Mouse (Mus musculus) forebrain, embryonic 11.5 days (tissue): Measurements from ENCODE around the gene Relb. TPM values are rescaled to one million over a fixed set of nuclear protein-coding genes. Genes with fewer than 3 reads are reported as not detected.

Source experiments
- ATAC-seq: fragments of 200-750 bp; cut with Nextera tagmentation; replicated peaks from 2 replicates; pipeline ENCODE4 v1.8.0; 2017; ENCODE audit warnings: moderate TSS enrichment; ENCODE audit not compliant: low FRiP score
- DNase-seq: peaks from one replicate; pipeline ENCODE4 v3.0.0-alpha.2; 2017; ENCODE audit warnings: low spot score
- H3K27ac ChIP-seq: fragments of 300-500 bp; sonication (generic); 2 replicates; pipeline ENCODE4 v1.5.1; 2014; ENCODE audit warnings: low read depth, low read length
- H3K27me3 ChIP-seq: fragments of 300-500 bp; sonication (generic); 2 replicates; pipeline ENCODE4 v1.6.1; 2014; ENCODE audit warnings: mild to moderate bottlenecking, low read length, mixed read lengths; ENCODE audit not compliant: control insufficient read depth, insufficient read depth
- H3K36me3 ChIP-seq: fragments of 300-500 bp; sonication (generic); 2 replicates; pipeline ENCODE4 v1.6.1; 2014; ENCODE audit warnings: mild to moderate bottlenecking, low read length, moderate library complexity, mixed read lengths; ENCODE audit not compliant: control insufficient read depth, insufficient read depth
- H3K4me1 ChIP-seq: fragments of 300-500 bp; sonication (generic); replicated peaks from 2 replicates; pipeline ENCODE4 v1.6.1; 2014; ENCODE audit warnings: low read length, mixed read lengths; ENCODE audit not compliant: control insufficient read depth, insufficient read depth
- H3K4me2 ChIP-seq: fragments of 300-500 bp; sonication (generic); 2 replicates; pipeline ENCODE4 v1.6.1; 2014; ENCODE audit warnings: low read depth, mild to moderate bottlenecking, low read length, moderate library complexity, mixed read lengths; ENCODE audit not compliant: severe bottlenecking
- H3K4me3 ChIP-seq: fragments of 300-500 bp; sonication (generic); 2 replicates; pipeline ENCODE4 v1.5.1; 2014; ENCODE audit warnings: low read depth, low read length
- H3K9ac ChIP-seq: fragments of 300-500 bp; sonication (generic); 2 replicates; pipeline ENCODE4 v1.6.1; 2014; ENCODE audit warnings: low read length
- H3K9me3 ChIP-seq: fragments of 300-500 bp; sonication (generic); 2 replicates; pipeline ENCODE4 v1.6.1; 2016; ENCODE audit warnings: low read length, mixed read lengths; ENCODE audit not compliant: control insufficient read depth
- WGBS: fragments of 180-500 bp; shearing (Covaris S2); extraction: QIAGEN DNeasy Blood & Tissue Kit; methylation state at CpG from one replicate; pipeline ENCODE4 v1.1.7; 2014; 5-methylcytosine and 5-hydroxymethylcytosine counted together
- polyA plus RNA-seq: library from polyadenylated mRNA; unstranded; fragments of >200 nt; fragmentation: Nextera tagmentation; extraction: Ambion mirVana; gene quantifications from 2 replicates; pipeline ENCODE4 v1.2.1, GENCODE M21; 2014

Relb gene
- polyA plus RNA-seq, 1 experiment from 2014 or later: 3.7 TPM

GRCm38 (mm10) chr7:19627721-19628120 lies 1.5 kb downstream of the Relb start:
- no peaks in the 10 kb centered on the region for H3K27me3 ChIP-seq
- DNase-seq (no peak), ATAC-seq (no peak)
- no peak overlapping the region for H3K27ac ChIP-seq
- WGBS: 71% methylated on average over 3 of the region's 3 CpGs
- no peak overlapping the region for H3K4me3 ChIP-seq
- H3K36me3 ChIP-seq: 0 out of 2 replicates have a peak, but pooled peaks cover under 1% of the 10 kb centered on the region
- peak overlapping the region; percentile 97; the same call in 1 of the 2 replicates for H3K4me2 ChIP-seq
- no peak overlapping the region for H3K9ac ChIP-seq
- H3K4me1 ChIP-seq: no peaks in the 10 kb centered on the region
- H3K9me3 ChIP-seq: no peaks in the 10 kb centered on the region

- no peak overlapping the region for H3K9ac ChIP-seq
- H3K4me3 ChIP-seq: no peak overlapping the region
- H3K4me2 ChIP-seq: no peak overlapping the region
- DNase-seq (no peak), ATAC-seq (no peak)
- H3K27ac ChIP-seq: no peak overlapping the region
- no peaks in the 10 kb centered on the region for H3K36me3 ChIP-seq
- H3K27me3 ChIP-seq: no peaks in the 10 kb centered on the region
- WGBS: 70% methylated on average over 2 of the region's 2 CpGs
- peaks cover 5% of the 10 kb centered on the region; the same call in 1 of the 2 replicates for H3K4me1 ChIP-seq
- no peaks in the 10 kb centered on the region for H3K9me3 ChIP-seq
Observed at GRCm38 (mm10) chr7:19623433-19623832, 5.8 kb downstream of the Relb start.

GRCm38 (mm10) chr7:19622241-19622640 lies 7.0 kb downstream of the Relb start:
- no peak overlapping the region for H3K27ac ChIP-seq
- ATAC-seq (no peak), DNase-seq (no peak)
- H3K36me3 ChIP-seq: no peaks in the 10 kb centered on the region
- no peak overlapping the region for H3K4me3 ChIP-seq
- no peaks in the 10 kb centered on the region for H3K9me3 ChIP-seq
- WGBS: 48% methylated on average over 6 of the region's 6 CpGs
- H3K4me1 ChIP-seq: peaks cover 5% of the 10 kb centered on the region; the same call in 1 of the 2 replicates
- no peak overlapping the region for H3K9ac ChIP-seq
- H3K27me3 ChIP-seq: no peaks in the 10 kb centered on the region
- H3K4me2 ChIP-seq: no peak overlapping the region

- H3K4me3 ChIP-seq: no peak overlapping the region
- DNase-seq: no peak
- ATAC-seq: no peak
- no peaks in the 10 kb centered on the region for H3K27me3 ChIP-seq
- WGBS: 90% methylated on average over 7 of the region's 7 CpGs
- H3K4me1 ChIP-seq: peaks cover 5% of the 10 kb centered on the region; the same call in 1 of the 2 replicates
- no peak overlapping the region for H3K9ac ChIP-seq
- no peaks in the 10 kb centered on the region for H3K36me3 ChIP-seq
- H3K4me2 ChIP-seq: no peak overlapping the region
- no peak overlapping the region for H3K27ac ChIP-seq
- H3K9me3 ChIP-seq: no peaks in the 10 kb centered on the region
Observed at GRCm38 (mm10) chr7:19620811-19621210, 8.4 kb downstream of the Relb start.

- whole genome bisulfite sequencing: 7% methylated on average over 35 of the region's 35 CpGs
- ATAC-seq: peak; percentile 85
- Histone ChIP-seq H3K36me3 (no peaks in the 10 kb centered on the region), H3K4me3 (peak overlapping the region; percentile 26), H3K4me2 (peak overlapping the region; percentile 54), H3K27ac (no peak overlapping the region), H3K9ac (peak overlapping the region; percentile 52), H3K9me3 (no peaks in the 10 kb centered on the region), H3K4me1 (peaks cover 5% of the 10 kb centered on the region; the same call in 1 of the 2 replicates), H3K27me3 (no peaks in the 10 kb centered on the region)
- DNase-seq: peak; percentile 83
Observed at GRCm38 (mm10) chr7:19619004-19619801, 10.0 kb downstream of the Relb start.

GRCm38 (mm10) chr7:19615036-19615577 lies 14.1 kb downstream of the Relb start:
- H3K4me1 ChIP-seq: peaks cover 5% of the 10 kb centered on the region; the same call in 1 of the 2 replicates
- 92% methylated on average over 12 of the region's 12 CpGs for WGBS
- no peak for ATAC-seq
- H3K27me3 ChIP-seq: no peaks in the 10 kb centered on the region
- no peak overlapping the region for H3K9ac ChIP-seq
- H3K4me2 ChIP-seq: no peak overlapping the region
- H3K27ac ChIP-seq: no peak overlapping the region
- H3K36me3 ChIP-seq: no peaks in the 10 kb centered on the region
- no peaks in the 10 kb centered on the region for H3K9me3 ChIP-seq
- no peak overlapping the region for H3K4me3 ChIP-seq
- no peak for DNase-seq

- WGBS: 74% methylated on average over 5 of the region's 5 CpGs
- ATAC-seq (no peak), DNase-seq (no peak)
- Histone ChIP-seq H3K9ac (no peak overlapping the region), H3K36me3 (no peaks in the 10 kb centered on the region), H3K4me3 (no peak overlapping the region), H3K4me1 (no peaks in the 10 kb centered on the region), H3K27ac (no peak overlapping the region), H3K9me3 (no peaks in the 10 kb centered on the region), H3K27me3 (no peaks in the 10 kb centered on the region), H3K4me2 (no peak overlapping the region)
Observed at GRCm38 (mm10) chr7:19610969-19611368, 18.3 kb downstream of the Relb start.

- no peak overlapping the region for H3K27ac ChIP-seq
- H3K4me1 ChIP-seq: no peaks in the 10 kb centered on the region
- no peak overlapping the region for H3K4me3 ChIP-seq
- 88% methylated on average over 12 of the region's 12 CpGs for WGBS
- no peaks in the 10 kb centered on the region for H3K27me3 ChIP-seq
- no peak overlapping the region for H3K9ac ChIP-seq
- H3K9me3 ChIP-seq: no peaks in the 10 kb centered on the region
- no peak overlapping the region for H3K4me2 ChIP-seq
- no peak for ATAC-seq
- DNase-seq: no peak
- no peaks in the 10 kb centered on the region for H3K36me3 ChIP-seq
Observed at GRCm38 (mm10) chr7:19609641-19610332, 19.5 kb downstream of the Relb start.
